Mouse (Mus musculus): ENCODE measurements around the gene Olfr155. TPM values are rescaled to one million over a fixed set of nuclear protein-coding genes. Genes with fewer than 3 reads are reported as not detected.

Gene Olfr155
- total and polyA plus RNA-seq, 2 experiments from 2014 or later, result not detected

GRCm38 (mm10) chr4:43834749-43835148 lies 16.6 kb upstream of the Olfr155 start:
- no peak overlapping the region for H3K4me2 ChIP-seq (ENCODE audit: low read depth, low read length, poor library complexity, severe bottlenecking)
- H3K27me3 ChIP-seq (ENCODE audit: insufficient read depth, low read length), result no peaks in the 10 kb centered on the region
- no peak overlapping the region for H3K4me3 ChIP-seq (ENCODE audit: low read depth, low read length)
- no peaks in the 10 kb centered on the region for H3K4me1 ChIP-seq (ENCODE audit: insufficient read depth, low read length)
- WGBS, result 70% methylated on average over 4 of the region's 4 CpGs
- H3K9me3 ChIP-seq (ENCODE audit: low read length), result no peaks in the 10 kb centered on the region
- H3K27ac ChIP-seq (ENCODE audit: low read depth, low read length), result no peak overlapping the region
- H3K9ac ChIP-seq (replicated peaks; ENCODE audit: low read length, poor library complexity, severe bottlenecking), result no peak overlapping the region
- no peak for TF ChIP-seq CTCF (IDR thresholded peaks at IDR 0.05)
- no peaks in the 10 kb centered on the region for H3K36me3 ChIP-seq (ENCODE audit: insufficient read depth, low read length)
- ATAC-seq (ENCODE audit: low FRiP score), result no peak
- DNase-seq (ENCODE audit: low spot score), result no peak

- 69% methylated on average over 3 of the region's 3 CpGs for WGBS
- no peaks in the 10 kb centered on the region for H3K27me3 ChIP-seq (ENCODE audit: insufficient read depth, low read length)
- no peak overlapping the region for H3K4me2 ChIP-seq (ENCODE audit: low read depth, low read length, poor library complexity, severe bottlenecking)
- H3K27ac ChIP-seq (ENCODE audit: low read depth, low read length), result no peak overlapping the region
- no peaks in the 10 kb centered on the region for H3K4me1 ChIP-seq (ENCODE audit: insufficient read depth, low read length)
- DNase-seq (ENCODE audit: low spot score) (no peak), ATAC-seq (ENCODE audit: low FRiP score) (no peak)
- H3K9me3 ChIP-seq (ENCODE audit: low read length), result no peaks in the 10 kb centered on the region
- H3K4me3 ChIP-seq (ENCODE audit: low read depth, low read length), result no peak overlapping the region
- TF ChIP-seq CTCF (IDR thresholded peaks at IDR 0.05), result no peak
- no peak overlapping the region for H3K9ac ChIP-seq (replicated peaks; ENCODE audit: low read length, poor library complexity, severe bottlenecking)
- no peaks in the 10 kb centered on the region for H3K36me3 ChIP-seq (ENCODE audit: insufficient read depth, low read length)
Measured at GRCm38 (mm10) chr4:43838326-43838725, 13.0 kb upstream of the Olfr155 start.

DNA sequence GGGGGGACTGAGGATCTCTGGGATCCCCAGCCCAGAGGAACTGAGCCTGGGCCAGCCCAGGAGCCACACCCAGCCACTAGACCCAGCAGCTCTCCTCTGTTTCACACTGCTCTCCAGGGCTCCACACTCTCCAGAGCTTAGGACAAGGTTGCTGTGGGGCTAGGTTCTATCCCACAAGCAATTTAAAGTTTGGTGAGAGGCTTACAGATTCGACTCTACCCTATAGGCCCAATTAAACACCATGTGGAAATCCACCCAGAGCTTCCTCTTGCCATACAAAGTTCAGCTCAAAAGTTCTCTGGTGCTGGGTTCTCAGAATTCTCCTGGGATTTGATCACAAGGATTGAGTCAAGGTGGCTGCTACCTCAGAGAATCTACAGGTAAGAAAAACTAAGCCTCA lies 11.3 kb upstream of the Olfr155 start, which contains the start of gene Olfr157:
Olfr157 (minus strand) TSS at position 101 of the 400 bp plus-strand sequence.
- Histone ChIP-seq H3K4me2 (ENCODE audit: low read depth, low read length, poor library complexity, severe bottlenecking) (no peak within 1 kb of the TSS), H3K4me3 (ENCODE audit: low read depth, low read length) (no peak within 1 kb of the TSS), H3K27ac (ENCODE audit: low read depth, low read length) (no peak within 1 kb of the TSS), H3K9ac (replicated peaks; ENCODE audit: low read length, poor library complexity, severe bottlenecking) (no peak within 1 kb of the TSS), H3K9me3 (ENCODE audit: low read length) (no peaks in the 10 kb centered on the region), H3K36me3 (ENCODE audit: insufficient read depth, low read length) (no peaks in the 10 kb centered on the region), H3K27me3 (ENCODE audit: insufficient read depth, low read length) (no peaks in the 10 kb centered on the region), H3K4me1 (ENCODE audit: insufficient read depth, low read length) (no peaks in the 10 kb centered on the region)
- DNase-seq (ENCODE audit: low spot score) (no peak), ATAC-seq (ENCODE audit: low FRiP score) (no peak)
- 73% methylated on average over 1 of the region's 1 CpGs for WGBS
- TF ChIP-seq CTCF (IDR thresholded peaks at IDR 0.05), result no peak

DNA sequence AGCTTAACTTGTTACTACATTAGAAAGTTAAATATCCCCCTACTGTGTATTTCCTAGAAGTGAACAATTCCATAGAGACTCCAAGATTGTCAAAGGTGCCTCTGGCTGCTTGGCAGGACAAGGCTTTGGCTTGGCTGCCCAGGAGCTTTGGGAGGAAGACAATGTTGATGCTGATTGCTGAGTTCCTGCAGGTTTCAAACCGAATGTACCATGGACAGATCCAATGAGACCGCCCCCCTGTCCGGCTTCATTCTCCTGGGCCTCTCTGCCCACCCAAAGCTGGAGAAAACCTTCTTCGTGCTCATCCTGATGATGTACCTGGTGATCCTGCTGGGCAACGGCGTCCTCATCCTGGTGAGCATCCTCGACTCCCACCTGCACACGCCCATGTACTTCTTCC lies 2.7 kb downstream of the Olfr155 start:
- no peak overlapping the region for H3K4me3 ChIP-seq (ENCODE audit: low read depth, low read length)
- DNase-seq (ENCODE audit: low spot score) (no peak), ATAC-seq (ENCODE audit: low FRiP score) (no peak)
- H3K27ac ChIP-seq (ENCODE audit: low read depth, low read length), result no peak overlapping the region
- H3K9ac ChIP-seq (replicated peaks; ENCODE audit: low read length, poor library complexity, severe bottlenecking), result no peak overlapping the region
- H3K36me3 ChIP-seq (ENCODE audit: insufficient read depth, low read length), result no peaks in the 10 kb centered on the region
- no peaks in the 10 kb centered on the region for H3K27me3 ChIP-seq (ENCODE audit: insufficient read depth, low read length)
- H3K4me1 ChIP-seq (ENCODE audit: insufficient read depth, low read length), result no peaks in the 10 kb centered on the region
- no peak overlapping the region for H3K4me2 ChIP-seq (ENCODE audit: low read depth, low read length, poor library complexity, severe bottlenecking)
- no peak for TF ChIP-seq CTCF (IDR thresholded peaks at IDR 0.05)
- 75% methylated on average over 8 of the region's 8 CpGs for WGBS
- H3K9me3 ChIP-seq (ENCODE audit: low read length), result no peaks in the 10 kb centered on the region

GRCm38 (mm10) chr4:43859886-43860285 lies 8.5 kb downstream of the Olfr155 start:
- WGBS, result 84% methylated on average over 10 of the region's 10 CpGs
- Histone ChIP-seq H3K36me3 (ENCODE audit: insufficient read depth, low read length) (no peaks in the 10 kb centered on the region), H3K27me3 (ENCODE audit: insufficient read depth, low read length) (no peaks in the 10 kb centered on the region), H3K27ac (ENCODE audit: low read depth, low read length) (no peak overlapping the region), H3K4me1 (ENCODE audit: insufficient read depth, low read length) (no peaks in the 10 kb centered on the region), H3K4me2 (ENCODE audit: low read depth, low read length, poor library complexity, severe bottlenecking) (no peak overlapping the region), H3K9me3 (ENCODE audit: low read length) (no peaks in the 10 kb centered on the region), H3K9ac (replicated peaks; ENCODE audit: low read length, poor library complexity, severe bottlenecking) (no peak overlapping the region), H3K4me3 (ENCODE audit: low read depth, low read length) (no peak overlapping the region)
- TF ChIP-seq CTCF (IDR thresholded peaks at IDR 0.05), result no peak
- DNase-seq (ENCODE audit: low spot score), result no peak
- ATAC-seq (ENCODE audit: low FRiP score), result no peak

- no peaks in the 10 kb centered on the region for H3K4me1 ChIP-seq (ENCODE audit: insufficient read depth, low read length)
- ATAC-seq (ENCODE audit: low FRiP score), result peak; percentile 44; the same call in 1 of the 2 replicates
- H3K4me2 ChIP-seq (ENCODE audit: low read depth, low read length, poor library complexity, severe bottlenecking), result no peak overlapping the region
- no peaks in the 10 kb centered on the region for H3K9me3 ChIP-seq (ENCODE audit: low read length)
- 13% methylated on average over 14 of the region's 14 CpGs for WGBS
- H3K27ac ChIP-seq (ENCODE audit: low read depth, low read length), result no peak overlapping the region
- H3K4me3 ChIP-seq (ENCODE audit: low read depth, low read length), result no peak overlapping the region
- DNase-seq (ENCODE audit: low spot score), result peak; percentile 85
- no peaks in the 10 kb centered on the region for H3K36me3 ChIP-seq (ENCODE audit: insufficient read depth, low read length)
- peak; percentile 98 for TF ChIP-seq CTCF (IDR thresholded peaks at IDR 0.05)
- H3K9ac ChIP-seq (replicated peaks; ENCODE audit: low read length, poor library complexity, severe bottlenecking), result no peak overlapping the region
- no peaks in the 10 kb centered on the region for H3K27me3 ChIP-seq (ENCODE audit: insufficient read depth, low read length)
Measured at GRCm38 (mm10) chr4:43860744-43861519, 9.6 kb downstream of the Olfr155 start.
